Mouse (Mus musculus): ENCODE results near the gene Gm498. TPM values are rescaled to one million over a fixed set of nuclear protein-coding genes. Genes with fewer than 3 reads are reported as not detected.

Gm498 gene
- not detected for polyA plus RNA-seq (2014; fragmentation: Illumina TruSeq; extraction: RNeasy Lipid Tissue Mini Kit (QIAGEN cat#74804); ENCODE audit: low read depth, low replicate concordance)

DNA sequence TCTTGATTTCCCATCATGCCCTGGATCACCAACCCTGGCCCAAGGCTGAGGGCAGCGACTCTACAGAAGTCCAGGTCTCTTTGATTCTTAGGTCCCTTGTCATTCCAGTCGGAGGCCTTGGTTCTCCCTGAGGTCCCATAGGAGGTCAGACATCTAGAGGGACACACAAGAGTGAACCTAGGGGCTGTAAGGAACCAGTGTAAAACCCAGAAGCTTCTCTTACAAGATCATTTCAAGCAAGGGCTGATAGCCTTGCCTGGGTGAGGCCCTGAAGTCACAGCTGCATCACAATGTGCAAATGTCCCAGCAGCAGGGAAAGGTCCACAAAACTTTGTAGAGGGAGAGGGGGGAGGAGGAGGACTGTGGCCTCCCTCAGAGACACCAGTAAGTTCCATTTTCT lies at the start of gene Gm498:
TSS of gene Gm498 (plus strand) at position 301 of the 400 bp plus-strand sequence.

DNA sequence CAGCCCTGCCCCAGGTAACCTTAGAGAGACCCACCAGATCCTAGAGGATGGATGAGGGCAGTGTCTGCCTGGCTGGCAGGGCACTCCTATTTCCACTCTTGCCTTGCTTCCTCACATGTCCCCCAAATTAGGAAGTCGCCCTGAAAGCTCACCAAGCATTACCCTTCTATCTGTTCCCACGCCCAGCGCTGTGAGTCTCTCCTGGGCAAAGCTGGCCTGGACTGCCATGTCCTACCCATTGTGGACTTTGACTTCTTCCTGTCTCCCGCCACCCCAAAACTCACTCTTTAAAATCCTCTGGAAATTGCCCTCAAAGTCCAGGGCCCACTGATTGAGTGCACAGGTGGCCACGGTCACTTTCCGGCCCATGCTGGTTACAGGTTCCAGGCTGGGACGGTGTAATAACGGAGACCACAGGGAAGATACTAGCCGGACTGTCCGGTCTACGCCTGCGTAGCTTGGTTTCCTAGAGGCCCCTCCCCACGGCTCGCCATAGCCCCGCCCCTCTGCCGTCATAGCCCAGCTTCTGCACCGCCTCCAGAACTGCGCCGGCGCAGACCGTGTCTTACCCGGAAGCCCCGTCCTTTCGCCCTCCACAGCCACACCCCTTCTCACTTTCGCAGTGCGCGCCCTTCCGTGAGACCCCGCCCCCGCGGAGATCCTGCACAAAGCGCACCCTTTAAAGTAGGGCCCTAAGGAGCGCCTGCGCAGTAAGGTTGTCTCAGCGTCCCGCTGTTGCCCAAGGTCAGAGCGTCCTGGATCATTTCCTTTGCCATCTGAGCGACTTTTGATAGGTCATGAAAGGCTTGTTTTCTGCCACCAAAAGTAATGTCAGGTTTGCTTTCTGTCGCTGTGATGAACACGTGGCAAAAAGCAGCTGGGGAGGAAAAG lies 44.0 kb upstream of the Gm498 start, which contains the start of the genes Nadsyn1 and Dhcr7:
TSS of gene Nadsyn1 (minus strand) at position 475 of the 891 bp plus-strand sequence.
TSS of gene Dhcr7 (plus strand) at position 771 of the 891 bp plus-strand sequence.

Other genes starting within 250 kb of the Gm498 start
- 1.8 TPM for gene Tnfrsf26, start 238.1 kb upstream of the Gm498 start, polyA plus RNA-seq (2014; fragmentation: Illumina TruSeq; extraction: RNeasy Lipid Tissue Mini Kit (QIAGEN cat#74804); ENCODE audit: low read depth, low replicate concordance)
- 8.9 TPM for gene Tnfrsf22, start 217.2 kb upstream of the Gm498 start, polyA plus RNA-seq (2014; fragmentation: Illumina TruSeq; extraction: RNeasy Lipid Tissue Mini Kit (QIAGEN cat#74804); ENCODE audit: low read depth, low replicate concordance)
- gene Tnfrsf23, start 181.0 kb upstream of the Gm498 start, polyA plus RNA-seq (2014; fragmentation: Illumina TruSeq; extraction: RNeasy Lipid Tissue Mini Kit (QIAGEN cat#74804); ENCODE audit: low read depth, low replicate concordance), result 3.7 TPM
- gene Osbpl5, start 109.9 kb upstream of the Gm498 start, polyA plus RNA-seq (2014; fragmentation: Illumina TruSeq; extraction: RNeasy Lipid Tissue Mini Kit (QIAGEN cat#74804); ENCODE audit: low read depth, low replicate concordance), result 2.7 TPM
- not detected for gene Mrgprg, start 99.8 kb upstream of the Gm498 start, polyA plus RNA-seq (2014; fragmentation: Illumina TruSeq; extraction: RNeasy Lipid Tissue Mini Kit (QIAGEN cat#74804); ENCODE audit: low read depth, low replicate concordance)
- 0.58 TPM for gene Mrgpre, start 82.3 kb upstream of the Gm498 start, polyA plus RNA-seq (2014; fragmentation: Illumina TruSeq; extraction: RNeasy Lipid Tissue Mini Kit (QIAGEN cat#74804); ENCODE audit: low read depth, low replicate concordance)
- 6.0 TPM for gene Nadsyn1, start 44.0 kb upstream of the Gm498 start, polyA plus RNA-seq (2014; fragmentation: Illumina TruSeq; extraction: RNeasy Lipid Tissue Mini Kit (QIAGEN cat#74804); ENCODE audit: low read depth, low replicate concordance)
- gene Dhcr7, start 43.7 kb upstream of the Gm498 start, polyA plus RNA-seq (2014; fragmentation: Illumina TruSeq; extraction: RNeasy Lipid Tissue Mini Kit (QIAGEN cat#74804); ENCODE audit: low read depth, low replicate concordance), result 100 TPM
- gene Shank2, start 135.1 kb downstream of the Gm498 start, polyA plus RNA-seq (2014; fragmentation: Illumina TruSeq; extraction: RNeasy Lipid Tissue Mini Kit (QIAGEN cat#74804); ENCODE audit: low read depth, low replicate concordance), result 1.7 TPM

All from adrenal gland, adult 10 weeks (tissue).